Mouse (Mus musculus): Measurements from ENCODE around the gene Zfp853.
A peak's percentile ranks its signal among the peaks of the same experiment; 100 is the strongest.

Gene Zfp853

GRCm38 (mm10) chr5:143293404-143293803, at the start of gene Zfp853:
TSS of gene Zfp853 (minus strand) at chr5:143293623.
- no peak for DNase-seq (ENCODE audit: low read depth, low spot score)

GRCm38 (mm10) chr5:143339603-143340002, 46.2 kb upstream of the Zfp853 start:
- no peak for DNase-seq (ENCODE audit: low read depth, low spot score)

DNA sequence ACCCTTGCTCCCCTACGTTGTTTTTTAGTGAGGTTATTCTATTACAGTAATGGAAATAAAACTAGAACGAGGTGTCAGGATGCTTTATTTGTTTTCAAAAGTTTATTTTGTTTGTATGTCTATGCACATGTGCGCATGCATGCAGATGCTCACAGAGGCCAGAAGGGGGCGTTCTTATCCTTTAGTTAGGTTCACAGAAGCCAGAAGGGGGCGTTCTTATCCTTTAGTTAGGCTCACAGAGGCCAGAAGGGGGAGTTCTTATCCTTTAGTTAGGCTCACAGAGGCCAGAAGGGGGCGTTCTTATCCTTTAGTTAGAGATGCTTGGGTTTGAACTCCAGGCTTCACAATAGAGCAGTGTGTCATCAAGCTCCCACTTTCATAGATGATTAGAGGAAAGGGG, 43.1 kb upstream of the Zfp853 start:
- no peak for DNase-seq (ENCODE audit: low read depth, low spot score)

- no peak for DNase-seq (ENCODE audit: low read depth, low spot score)
Observed at GRCm38 (mm10) chr5:143335089-143335460, 41.7 kb upstream of the Zfp853 start.

- DNase-seq (ENCODE audit: low read depth, low spot score): no peak
Observed at GRCm38 (mm10) chr5:143334418-143335088, 41.1 kb upstream of the Zfp853 start.

- no peak for DNase-seq (ENCODE audit: low read depth, low spot score)
Observed at GRCm38 (mm10) chr5:143333872-143334271, 40.4 kb upstream of the Zfp853 start.

- peak; percentile 62 for DNase-seq (ENCODE audit: low read depth, low spot score)
Observed at GRCm38 (mm10) chr5:143328690-143329495, 35.5 kb upstream of the Zfp853 start, which contains the start of gene Zdhhc4. TSS of gene Zdhhc4 (minus strand) at chr5:143329256.

GRCm38 (mm10) chr5:143317288-143317610, 23.8 kb upstream of the Zfp853 start:
- no peak for DNase-seq (ENCODE audit: low read depth, low spot score)

GRCm38 (mm10) chr5:143316605-143317287, 23.3 kb upstream of the Zfp853 start:
- DNase-seq (ENCODE audit: low read depth, low spot score): no peak

DNA sequence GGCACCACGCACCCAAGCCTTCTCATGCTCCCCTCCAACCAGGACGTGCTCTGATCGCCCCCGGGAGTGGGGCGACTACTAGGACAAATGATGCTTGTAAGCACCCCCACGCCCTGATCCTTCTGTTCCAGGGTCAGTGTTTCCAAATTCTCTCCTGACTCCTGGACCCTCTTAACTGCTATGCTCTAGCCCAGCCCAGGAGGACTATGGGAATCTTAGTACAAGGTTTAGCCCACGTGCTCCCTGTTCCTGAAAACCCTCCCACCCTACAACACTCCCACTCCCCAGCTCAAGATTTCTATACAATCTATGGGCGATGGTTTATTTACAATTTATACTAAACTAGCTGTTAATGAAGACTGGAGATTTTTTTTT, 22.1 kb upstream of the Zfp853 start:
- DNase-seq (ENCODE audit: low read depth, low spot score): no peak

DNA sequence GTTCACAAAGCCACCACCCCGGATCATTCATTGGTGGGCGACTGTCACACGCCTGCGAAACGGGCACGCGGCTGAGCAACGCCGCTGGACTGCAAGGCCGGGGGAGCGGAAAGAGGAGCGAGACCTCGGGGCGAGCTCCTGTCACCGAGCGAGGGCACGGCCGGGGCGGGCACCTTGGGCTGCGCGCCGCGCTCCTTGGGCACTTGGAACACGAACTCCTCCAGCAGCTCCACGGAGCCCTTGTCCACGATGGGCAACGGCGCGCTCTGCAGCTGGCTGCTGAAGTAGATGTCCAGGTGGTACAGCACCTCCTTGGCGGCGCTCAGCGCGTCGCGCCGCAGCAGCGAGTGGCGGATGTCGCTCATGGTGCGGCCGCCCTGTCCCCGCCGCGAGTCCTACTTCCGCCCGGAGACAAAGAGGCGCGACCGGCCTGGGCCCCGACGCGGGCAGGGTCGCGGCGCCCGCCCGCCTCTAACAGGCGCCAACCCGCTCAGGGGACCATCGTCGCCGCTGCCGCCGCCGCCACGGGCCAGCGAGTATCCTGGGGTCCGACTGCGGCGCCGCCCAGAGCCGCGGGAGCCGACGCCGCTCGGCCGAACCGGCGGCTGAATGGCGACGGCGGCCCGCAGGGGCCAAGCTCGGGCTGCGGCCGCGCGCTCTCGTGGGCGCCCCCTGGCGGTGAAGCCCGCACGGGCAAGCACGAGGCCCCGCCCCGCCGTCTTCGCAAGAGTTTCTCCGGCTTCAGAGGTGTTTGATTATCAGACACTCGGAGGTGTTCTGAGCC, 21.5 kb upstream of the Zfp853 start, which contains the start of gene E130309D02Rik:
TSS of gene E130309D02Rik (minus strand) at position 631 of the 784 bp plus-strand sequence.
- peak; percentile 54 for DNase-seq (ENCODE audit: low read depth, low spot score)

DNA sequence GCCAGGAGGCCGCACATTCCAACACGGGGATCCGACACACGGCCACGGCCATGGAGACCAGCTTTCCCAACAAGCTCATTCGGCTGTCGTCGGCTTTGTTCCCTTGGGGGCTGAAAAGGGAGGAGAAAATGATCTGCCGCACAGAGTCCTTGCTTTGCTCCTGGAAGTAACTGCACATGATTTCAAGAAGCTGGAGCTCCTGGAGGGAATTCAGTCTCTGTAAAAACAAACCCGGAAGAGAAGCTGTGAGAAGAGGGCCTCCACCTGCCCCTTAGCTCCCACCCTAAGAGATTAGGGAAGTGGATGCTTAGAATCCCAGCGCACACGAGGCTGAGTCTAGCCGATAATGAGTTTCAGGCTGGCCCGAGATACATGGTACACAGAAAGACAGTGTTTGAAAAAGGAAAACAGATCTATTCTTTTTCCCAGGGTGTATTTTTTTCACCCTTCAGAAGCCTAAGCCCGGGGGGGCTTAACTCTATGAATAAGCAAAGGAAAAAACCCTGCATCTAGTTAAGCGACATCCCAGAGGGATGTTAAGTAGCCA, 20.8 kb upstream of the Zfp853 start:
- DNase-seq (ENCODE audit: low read depth, low spot score): no peak

- DNase-seq (ENCODE audit: low read depth, low spot score): peak; percentile 80
Observed at GRCm38 (mm10) chr5:143311886-143312285, 18.5 kb upstream of the Zfp853 start.

DNA sequence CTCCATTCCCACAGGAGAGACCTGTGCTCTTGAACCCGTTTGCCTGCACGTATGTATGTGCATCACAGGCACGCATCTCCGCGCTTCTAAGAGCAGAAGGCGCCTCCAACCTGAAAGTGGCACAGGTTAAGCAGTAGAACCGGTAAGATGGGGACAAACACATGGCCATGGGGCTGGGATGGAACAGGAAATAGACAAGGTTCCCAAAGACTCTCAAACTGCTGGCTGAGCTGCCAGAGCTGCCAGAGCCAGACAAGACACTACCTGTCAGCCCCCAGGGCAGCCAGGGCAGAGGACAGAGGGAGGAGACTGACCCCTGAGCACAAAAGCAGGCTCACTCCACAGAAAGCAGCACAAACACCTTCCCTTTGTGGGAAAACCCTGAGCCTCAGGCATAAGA, 16.5 kb upstream of the Zfp853 start:
- DNase-seq (ENCODE audit: low read depth, low spot score): no peak

DNA sequence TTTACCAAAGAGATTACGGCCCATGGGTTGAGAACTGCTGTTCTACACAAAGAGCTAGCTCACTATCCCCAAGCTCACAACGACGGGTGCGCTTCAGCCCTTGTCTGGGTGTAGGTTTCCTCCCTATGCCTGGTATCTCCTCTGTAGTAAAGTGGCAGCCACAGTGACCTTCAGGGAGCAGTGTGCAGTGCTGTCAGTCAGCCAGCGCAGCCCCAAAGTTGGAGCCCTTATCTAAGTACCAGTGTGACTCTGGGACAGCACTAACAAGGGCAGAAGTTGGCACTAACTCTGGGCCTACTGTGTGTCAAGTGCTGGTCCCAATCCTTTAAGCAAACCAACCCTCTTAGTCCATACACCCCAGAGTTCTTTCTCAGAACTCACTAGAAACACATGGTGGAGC, 15.4 kb upstream of the Zfp853 start:
- DNase-seq (ENCODE audit: low read depth, low spot score): no peak

GRCm38 (mm10) chr5:143304251-143304650, 10.8 kb upstream of the Zfp853 start:
- DNase-seq (ENCODE audit: low read depth, low spot score): no peak

DNA sequence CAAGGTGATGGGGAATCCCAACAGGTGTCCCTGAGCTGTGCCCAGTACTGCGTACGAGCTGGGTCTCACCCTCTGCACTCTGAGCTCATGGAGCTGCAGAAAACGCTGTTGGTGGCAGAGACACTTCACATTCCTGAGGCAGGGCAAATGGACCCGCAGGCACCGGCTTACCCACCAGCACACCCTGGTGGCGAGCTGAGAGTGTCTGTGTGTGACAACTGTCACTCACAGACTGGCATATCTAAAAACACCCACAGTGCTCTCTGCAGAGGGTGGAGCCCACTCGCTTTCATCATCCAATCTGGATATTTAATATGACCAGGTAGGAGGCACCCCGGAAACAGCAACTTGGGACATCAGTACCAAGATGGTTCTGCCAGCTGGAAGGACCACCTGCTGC, 7.9 kb upstream of the Zfp853 start:
- no peak for DNase-seq (ENCODE audit: low read depth, low spot score)

- DNase-seq (ENCODE audit: low read depth, low spot score): no peak
Observed at GRCm38 (mm10) chr5:143299686-143300085, 6.3 kb upstream of the Zfp853 start.

GRCm38 (mm10) chr5:143298391-143298790, 5.0 kb upstream of the Zfp853 start:
- DNase-seq (ENCODE audit: low read depth, low spot score): no peak

DNA sequence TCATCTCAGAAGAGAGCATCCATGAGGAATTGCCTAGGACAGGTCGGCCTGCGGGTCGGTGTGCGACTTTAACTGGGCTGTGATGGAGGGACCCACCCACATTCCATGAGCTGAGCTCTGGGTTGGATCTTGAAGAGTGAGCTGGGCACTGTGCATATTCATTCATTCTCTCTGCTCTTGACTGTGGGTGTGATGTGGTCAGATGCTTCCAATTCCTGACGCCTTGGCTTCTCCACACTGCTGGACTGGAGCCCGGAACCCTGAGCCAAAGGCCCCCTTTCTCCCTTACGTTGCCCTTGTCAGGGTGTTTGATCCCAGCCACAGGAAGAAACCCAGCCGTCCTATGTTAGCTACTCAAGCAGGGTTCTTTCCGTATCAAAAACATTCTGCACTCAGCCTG, 4.6 kb upstream of the Zfp853 start:
- DNase-seq (ENCODE audit: low read depth, low spot score): no peak

GRCm38 (mm10) chr5:143295330-143295729, 1.9 kb upstream of the Zfp853 start:
- no peak for DNase-seq (ENCODE audit: low read depth, low spot score)

GRCm38 (mm10) chr5:143294862-143295261, 1.4 kb upstream of the Zfp853 start:
- DNase-seq (ENCODE audit: low read depth, low spot score): no peak
